ENCODE assay signal across 31 mouse cellular contexts in the genomic region with DNA sequence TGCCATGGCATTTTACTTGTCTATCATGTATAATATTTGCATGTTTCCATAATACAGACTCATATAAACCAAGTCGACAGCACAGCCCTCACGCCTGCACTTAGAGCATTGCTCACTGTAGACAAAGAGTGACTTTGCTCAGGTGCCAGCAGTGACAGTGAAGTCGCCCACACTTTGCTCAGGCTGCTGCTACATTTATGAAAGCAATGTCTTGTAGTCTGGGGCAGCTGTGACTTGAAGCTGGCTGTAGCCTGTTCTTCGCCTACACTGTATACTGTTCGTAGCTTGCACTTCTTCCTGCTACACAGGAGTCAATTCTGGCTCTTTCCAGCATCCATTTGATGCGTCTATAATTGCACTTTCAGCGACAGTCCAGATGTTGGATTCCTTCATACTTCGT. TPM values are rescaled to one million over a fixed set of nuclear protein-coding genes. Genes with fewer than 3 reads are reported as not detected.
DNase-seq lines count a peak whose midpoint lies in the region; ATAC-seq lines count a peak whose summit lies in the region.
"Had no signal": no experiment of that assay in that cellular context is flagged by ENCODE, and none has a peak within 500 bp of the region (broad histone marks: within the 10 kb centered on the region; RNA-seq: fewer than 3 reads in every experiment).

No protein-coding gene starts in this region.

- H3K9ac ChIP-seq in hindbrain, embryonic 16.5 days (ENCODE audit: low read depth, low read length), result no peak overlapping the region
- H3K9ac ChIP-seq in kidney, embryonic 16.5 days (replicated peaks; ENCODE audit: low read length), result no peak overlapping the region
- H3K9ac ChIP-seq: embryonic facial prominence, embryonic 12.5 days; forebrain, embryonic 15.5 days; limb, embryonic 12.5 days; liver, postnatal 0 days; midbrain, embryonic 12.5 days; neural tube, embryonic 15.5 days had no signal

- no peak for ATAC-seq in erythroblast, adult 5-6 weeks (replicated peaks; ENCODE audit: low FRiP score, poor library complexity, severe bottlenecking)
- no peak for ATAC-seq in megakaryocyte, adult 5-6 weeks (ENCODE audit: poor library complexity, severe bottlenecking)
- no peak for ATAC-seq in hindbrain, embryonic 16.5 days
- no peak for ATAC-seq in kidney, embryonic 16.5 days (ENCODE audit: low FRiP score, low TSS enrichment)
- ATAC-seq: forebrain, embryonic 15.5 days; liver, postnatal 0 days; lung, postnatal 0 days had no signal

- H3K4me1 ChIP-seq in erythroblast, embryonic 14.5 days (ENCODE audit: control insufficient read depth), result no peaks in the 10 kb centered on the region
- H3K4me1 ChIP-seq in megakaryocyte, embryonic 14.5 days, result no peaks in the 10 kb centered on the region
- no peaks in the 10 kb centered on the region for H3K4me1 ChIP-seq in hindbrain, embryonic 16.5 days (ENCODE audit: control insufficient read depth, insufficient read depth, low read depth, low read length)
- no peaks in the 10 kb centered on the region for H3K4me1 ChIP-seq in kidney, embryonic 16.5 days (ENCODE audit: insufficient read depth, low read length)
- H3K4me1 ChIP-seq: embryonic facial prominence, embryonic 12.5 days; heart, embryonic 10.5 days; hindbrain, embryonic 10.5 days; limb, embryonic 12.5 days; midbrain, embryonic 12.5 days; neural tube, embryonic 15.5 days had no signal

- H3K27me3 ChIP-seq in erythroblast, embryonic 14.5 days (ENCODE audit: control insufficient read depth), result no peaks in the 10 kb centered on the region
- peaks cover 11% of the 10 kb centered on the region for H3K27me3 ChIP-seq in megakaryocyte, embryonic 14.5 days (replicated peaks)
- no peaks in the 10 kb centered on the region for H3K27me3 ChIP-seq in hindbrain, embryonic 16.5 days (replicated peaks; ENCODE audit: control insufficient read depth, insufficient read depth, low read length)
- no peaks in the 10 kb centered on the region; the same call in 1 of the 2 replicates for H3K27me3 ChIP-seq in kidney, embryonic 16.5 days (ENCODE audit: insufficient read depth, low read length)
- H3K27me3 ChIP-seq: embryonic facial prominence, embryonic 12.5 days; forebrain, embryonic 15.5 days; limb, embryonic 12.5 days; midbrain, embryonic 12.5 days; neural tube, embryonic 15.5 days had no signal

- no peaks in the 10 kb centered on the region for H3K9me3 ChIP-seq in erythroblast, embryonic 14.5 days (ENCODE audit: control insufficient read depth, low read length)
- H3K9me3 ChIP-seq in megakaryocyte, embryonic 14.5 days, result no peaks in the 10 kb centered on the region
- H3K9me3 ChIP-seq in hindbrain, embryonic 16.5 days (ENCODE audit: control insufficient read depth, low read length), result no peaks in the 10 kb centered on the region
- no peaks in the 10 kb centered on the region for H3K9me3 ChIP-seq in kidney, embryonic 16.5 days (ENCODE audit: low read length)
- H3K9me3 ChIP-seq: embryonic facial prominence, embryonic 12.5 days; forebrain, embryonic 15.5 days; heart, embryonic 10.5 days; hindbrain, embryonic 10.5 days; limb, embryonic 12.5 days; midbrain, embryonic 12.5 days; neural tube, embryonic 15.5 days had no signal

- intact Hi-C loops in left cerebral cortex, postnatal 25 days (cut with DNase I), result no loop called here

- peak; percentile 31 to 71 for DNase-seq in left cerebral cortex, postnatal 25 days (ENCODE audit: low spot score in 2 of 2)
- DNase-seq in telencephalon, adult 2 months (ENCODE audit: low read depth, low spot score), result peak; percentile 28
- DNase-seq: adrenal gland, adult 8-10 months; cerebellum, adult 2 months; cerebellum, postnatal 25 days; kidney, adult 18-20 months; liver, postnatal 0 days had no signal

- 88% methylated on average over 8 of the region's 8 CpGs for WGBS in hindbrain, embryonic 16.5 days
- 91% methylated on average over 8 of the region's 8 CpGs for WGBS in kidney, embryonic 16.5 days

- no peaks in the 10 kb centered on the region for H3K36me3 ChIP-seq in erythroblast, embryonic 14.5 days (ENCODE audit: control insufficient read depth)
- no peaks in the 10 kb centered on the region for H3K36me3 ChIP-seq in megakaryocyte, embryonic 14.5 days (replicated peaks; ENCODE audit: low read length)
- H3K36me3 ChIP-seq in hindbrain, embryonic 16.5 days (ENCODE audit: control insufficient read depth, insufficient read depth, low read length), result no peaks in the 10 kb centered on the region
- H3K36me3 ChIP-seq in kidney, embryonic 16.5 days (ENCODE audit: insufficient read depth, low read length), result no peaks in the 10 kb centered on the region
- H3K36me3 ChIP-seq: embryonic facial prominence, embryonic 12.5 days; forebrain, embryonic 15.5 days; heart, embryonic 10.5 days; hindbrain, embryonic 10.5 days; limb, embryonic 12.5 days; midbrain, embryonic 12.5 days; neural tube, embryonic 15.5 days had no signal

- H3K4me3 ChIP-seq in erythroblast, embryonic 14.5 days (replicated peaks), result peak overlapping the region; percentile 27
- peak overlapping the region; percentile 80 for H3K4me3 ChIP-seq in megakaryocyte, embryonic 14.5 days (replicated peaks)
- H3K4me3 ChIP-seq in hindbrain, embryonic 16.5 days (ENCODE audit: low read length), result no peak overlapping the region
- H3K4me3 ChIP-seq in kidney, embryonic 16.5 days (ENCODE audit: low read length), result no peak overlapping the region
- H3K4me3 ChIP-seq: embryonic facial prominence, embryonic 12.5 days; forebrain, embryonic 15.5 days; heart, embryonic 10.5 days; hindbrain, embryonic 10.5 days; limb, embryonic 12.5 days; midbrain, embryonic 12.5 days; neural tube, embryonic 15.5 days had no signal

- no peak overlapping the region for H3K4me2 ChIP-seq in hindbrain, embryonic 16.5 days (ENCODE audit: low read length)
- H3K4me2 ChIP-seq in kidney, embryonic 16.5 days (replicated peaks; ENCODE audit: low read depth, low read length), result no peak overlapping the region
- H3K4me2 ChIP-seq: embryonic facial prominence, embryonic 12.5 days; forebrain, embryonic 15.5 days; limb, embryonic 12.5 days; liver, embryonic 11.5 days; midbrain, embryonic 12.5 days; neural tube, embryonic 15.5 days had no signal

- H3K27ac ChIP-seq in hindbrain, embryonic 16.5 days (ENCODE audit: low read depth, low read length), result no peak overlapping the region
- H3K27ac ChIP-seq in kidney, embryonic 16.5 days (ENCODE audit: low read length), result no peak overlapping the region
- H3K27ac ChIP-seq: embryonic facial prominence, embryonic 12.5 days; forebrain, embryonic 15.5 days; heart, embryonic 10.5 days; hindbrain, embryonic 10.5 days; kidney, postnatal 0 days; limb, embryonic 12.5 days; midbrain, embryonic 12.5 days; neural tube, embryonic 15.5 days; stomach, postnatal 0 days had no signal

RNA-seq across cellular contexts. Expression of a gene that starts 15.0 kb away (rescaled TPM):
- polyA plus RNA-seq in erythroblast, embryonic 14.5 days (2012), result not detected in 2 replicates
- total RNA-seq in erythroblast, adult 5-6 weeks (2015; ENCODE audit: low replicate concordance), result not detected in 2 replicates
- not detected in 2 replicates for total RNA-seq in erythroblast, adult 5-6 weeks (2017; ENCODE audit: low replicate concordance)
- not detected in 2 replicates for polyA plus RNA-seq in megakaryocyte, embryonic 14.5 days (2012; ENCODE audit: insufficient read depth, low replicate concordance)
- not detected in 2 replicates for total RNA-seq in megakaryocyte, adult 5-6 weeks (2015)
- not detected in 2 replicates for total RNA-seq in megakaryocyte, adult 5-6 weeks (2017)
- total RNA-seq in left cerebral cortex, postnatal 25 days (2021), result under 1 TPM; 0.18 to 0.46 TPM
- polyA plus RNA-seq in hindbrain, embryonic 16.5 days (2015; fragmentation: Nextera tagmentation; extraction: Ambion mirVana), result 0.09 TPM in 1 of 2 replicates, not detected in the other
- not detected in 2 replicates for polyA plus RNA-seq in kidney, embryonic 16.5 days (2015; fragmentation: Nextera tagmentation; extraction: Ambion mirVana)
- total RNA-seq: adrenal gland, adult 8-10 months; gastrocnemius, adult 8-10 months had no signal
- polyA plus RNA-seq: forebrain, embryonic 15.5 days; gonadal fat pad, adult 2 months; heart, embryonic 10.5 days; heart, postnatal 0 days; hindbrain, embryonic 10.5 days; kidney, postnatal 0 days; large intestine, adult 2 months; limb, embryonic 12.5 days; liver, embryonic 11.5 days; liver, postnatal 0 days; lung, postnatal 0 days; midbrain, embryonic 12.5 days; neural tube, embryonic 15.5 days; small intestine, adult 2 months; thymus, postnatal 0 days had no signal

RNA-seq across cellular contexts. Expression of a gene that starts 18.2 kb away (rescaled TPM):
- polyA plus RNA-seq in erythroblast, embryonic 14.5 days (2012), result not detected in 2 replicates
- total RNA-seq in erythroblast, adult 5-6 weeks (2015; ENCODE audit: low replicate concordance), result not detected in 2 replicates
- total RNA-seq in erythroblast, adult 5-6 weeks (2017; ENCODE audit: low replicate concordance), result not detected in 2 replicates
- not detected in 2 replicates for polyA plus RNA-seq in megakaryocyte, embryonic 14.5 days (2012; ENCODE audit: insufficient read depth, low replicate concordance)
- not detected in 2 replicates for total RNA-seq in megakaryocyte, adult 5-6 weeks (2015)
- 0.26 TPM in 1 of 2 replicates, not detected in the other for total RNA-seq in megakaryocyte, adult 5-6 weeks (2017)
- not detected for total RNA-seq in left cerebral cortex, postnatal 25 days (2021)
- not detected in 2 replicates for polyA plus RNA-seq in hindbrain, embryonic 16.5 days (2015; fragmentation: Nextera tagmentation; extraction: Ambion mirVana)
- polyA plus RNA-seq in kidney, embryonic 16.5 days (2015; fragmentation: Nextera tagmentation; extraction: Ambion mirVana), result not detected in 2 replicates
- total RNA-seq: adrenal gland, adult 8-10 months; gastrocnemius, adult 8-10 months; layer of hippocampus, postnatal 14 days had no signal
- polyA plus RNA-seq: cerebellum, adult 2 months; forebrain, embryonic 15.5 days; gonadal fat pad, adult 2 months; heart, postnatal 0 days; hindbrain, embryonic 10.5 days; kidney, postnatal 0 days; large intestine, adult 2 months; limb, embryonic 12.5 days; liver, embryonic 11.5 days; liver, postnatal 0 days; lung, postnatal 0 days; midbrain, embryonic 12.5 days; neural tube, embryonic 15.5 days; small intestine, adult 2 months; stomach, postnatal 0 days had no signal

RNA-seq across cellular contexts. Expression of a gene that starts 49.6 kb away (rescaled TPM):
- 0.02 TPM in 1 of 2 replicates, not detected in the other for polyA plus RNA-seq in erythroblast, embryonic 14.5 days (2012)
- total RNA-seq in erythroblast, adult 5-6 weeks (2015; ENCODE audit: low replicate concordance), result not detected in 2 replicates
- total RNA-seq in erythroblast, adult 5-6 weeks (2017; ENCODE audit: low replicate concordance), result under 0.01 TPM in 1 of 2 replicates, not detected in the other
- polyA plus RNA-seq in megakaryocyte, embryonic 14.5 days (2012; ENCODE audit: insufficient read depth, low replicate concordance), result not detected in 2 replicates
- 0.23 and 0.27 TPM in 2 replicates for total RNA-seq in megakaryocyte, adult 5-6 weeks (2015)
- total RNA-seq in megakaryocyte, adult 5-6 weeks (2017), result 0.22 and 0.41 TPM in 2 replicates
- total RNA-seq in left cerebral cortex, postnatal 25 days (2021), result 1 to 10 TPM; 2.6 to 2.9 TPM
- polyA plus RNA-seq in hindbrain, embryonic 16.5 days (2015; fragmentation: Nextera tagmentation; extraction: Ambion mirVana), result 2.3 and 2.4 TPM in 2 replicates
- 0.46 and 0.70 TPM in 2 replicates for polyA plus RNA-seq in kidney, embryonic 16.5 days (2015; fragmentation: Nextera tagmentation; extraction: Ambion mirVana)
- total RNA-seq: gastrocnemius, adult 8-10 months had no signal
- polyA plus RNA-seq: small intestine, adult 2 months had no signal

Comparison
In these comparisons a context has a peak if more than half of its experiments do, and no peak if none do; other contexts are left out.
1. H3K4me3 ChIP-seq: peak in erythroblast, embryonic 14.5 days (single experiment) and megakaryocyte, embryonic 14.5 days (single experiment); none in hindbrain, embryonic 16.5 days (single experiment) and kidney, embryonic 16.5 days (single experiment).